Mouse (Mus musculus): ENCODE measurements around the gene Polr2e. TPM values are rescaled to one million over a fixed set of nuclear protein-coding genes. Genes with fewer than 3 reads are reported as not detected.

Gene Polr2e
- polyA plus RNA-seq, 1 experiment = 46.3 TPM

- Histone ChIP-seq H3K4me3 (ENCODE audit: insufficient read depth, low read length) (no peak overlapping the region), H3K27ac (ENCODE audit: insufficient read depth, low read length) (no peak overlapping the region), H3K4me1 (ENCODE audit: control insufficient read depth, insufficient read depth, low read length) (peaks cover 5% of the 10 kb centered on the region)
- no peak for TF ChIP-seq POLR2A (IDR thresholded peaks at IDR 0.05; ENCODE audit: low read depth, low read length)
- TF ChIP-seq CTCF (IDR thresholded peaks at IDR 0.05; ENCODE audit: borderline replicate concordance, insufficient read depth, low read length) = no peak
These were observed 2.8 kb downstream of the Polr2e start for GRCm38 (mm10) chr10:80036832-80037231.

- TF ChIP-seq POLR2A (IDR thresholded peaks at IDR 0.05; ENCODE audit: low read depth, low read length) (no peak), CTCF (IDR thresholded peaks at IDR 0.05; ENCODE audit: borderline replicate concordance, insufficient read depth, low read length) (no peak)
- Histone ChIP-seq H3K4me1 (ENCODE audit: control insufficient read depth, insufficient read depth, low read length) (peaks cover 5% of the 10 kb centered on the region), H3K4me3 (ENCODE audit: insufficient read depth, low read length) (no peak overlapping the region), H3K27ac (ENCODE audit: insufficient read depth, low read length) (no peak overlapping the region)
These were observed 3.9 kb downstream of the Polr2e start for GRCm38 (mm10) chr10:80035686-80036085.

GRCm38 (mm10) chr10:80035148-80035547 lies 4.4 kb downstream of the Polr2e start:
- Histone ChIP-seq H3K4me1 (ENCODE audit: control insufficient read depth, insufficient read depth, low read length) (peaks cover 5% of the 10 kb centered on the region), H3K27ac (ENCODE audit: insufficient read depth, low read length) (no peak overlapping the region), H3K4me3 (ENCODE audit: insufficient read depth, low read length) (no peak overlapping the region)
- TF ChIP-seq POLR2A (IDR thresholded peaks at IDR 0.05; ENCODE audit: low read depth, low read length) = no peak
- no peak for TF ChIP-seq CTCF (IDR thresholded peaks at IDR 0.05; ENCODE audit: borderline replicate concordance, insufficient read depth, low read length)

GRCm38 (mm10) chr10:80033511-80034391 lies 5.8 kb downstream of the Polr2e start:
- Histone ChIP-seq H3K27ac (ENCODE audit: insufficient read depth, low read length) (peak overlapping the region; percentile 32), H3K4me3 (ENCODE audit: insufficient read depth, low read length) (no peak overlapping the region), H3K4me1 (ENCODE audit: control insufficient read depth, insufficient read depth, low read length) (peaks cover 5% of the 10 kb centered on the region)
- TF ChIP-seq POLR2A (IDR thresholded peaks at IDR 0.05; ENCODE audit: low read depth, low read length) (no peak), CTCF (IDR thresholded peaks at IDR 0.05; ENCODE audit: borderline replicate concordance, insufficient read depth, low read length) (0 out of 2 replicates have a peak, but pooled peaks have one; percentile 7)

GRCm38 (mm10) chr10:80032799-80033480 lies 6.7 kb downstream of the Polr2e start:
- peaks cover 5% of the 10 kb centered on the region for H3K4me1 ChIP-seq (ENCODE audit: control insufficient read depth, insufficient read depth, low read length)
- H3K27ac ChIP-seq (ENCODE audit: insufficient read depth, low read length) = no peak overlapping the region
- TF ChIP-seq CTCF (IDR thresholded peaks at IDR 0.05; ENCODE audit: borderline replicate concordance, insufficient read depth, low read length) = no peak
- H3K4me3 ChIP-seq (ENCODE audit: insufficient read depth, low read length) = no peak overlapping the region

GRCm38 (mm10) chr10:80030736-80031135 lies 8.9 kb downstream of the Polr2e start:
- no peak for TF ChIP-seq CTCF (IDR thresholded peaks at IDR 0.05; ENCODE audit: borderline replicate concordance, insufficient read depth, low read length)
- no peak for TF ChIP-seq POLR2A (IDR thresholded peaks at IDR 0.05; ENCODE audit: low read depth, low read length)
- Histone ChIP-seq H3K27ac (ENCODE audit: insufficient read depth, low read length) (no peak overlapping the region), H3K4me3 (ENCODE audit: insufficient read depth, low read length) (no peak overlapping the region), H3K4me1 (ENCODE audit: control insufficient read depth, insufficient read depth, low read length) (peaks cover 5% of the 10 kb centered on the region)

- Histone ChIP-seq H3K4me3 (ENCODE audit: insufficient read depth, low read length) (no peak overlapping the region), H3K27ac (ENCODE audit: insufficient read depth, low read length) (no peak overlapping the region), H3K4me1 (ENCODE audit: control insufficient read depth, insufficient read depth, low read length) (peaks cover 5% of the 10 kb centered on the region)
- TF ChIP-seq POLR2A (IDR thresholded peaks at IDR 0.05; ENCODE audit: low read depth, low read length) = no peak
- TF ChIP-seq CTCF (IDR thresholded peaks at IDR 0.05; ENCODE audit: borderline replicate concordance, insufficient read depth, low read length) = no peak
These were observed 9.4 kb downstream of the Polr2e start for GRCm38 (mm10) chr10:80030191-80030590.

- TF ChIP-seq POLR2A (IDR thresholded peaks at IDR 0.05; ENCODE audit: low read depth, low read length) (no peak), CTCF (IDR thresholded peaks at IDR 0.05; ENCODE audit: borderline replicate concordance, insufficient read depth, low read length) (no peak)
- Histone ChIP-seq H3K27ac (ENCODE audit: insufficient read depth, low read length) (no peak overlapping the region), H3K4me1 (ENCODE audit: control insufficient read depth, insufficient read depth, low read length) (peaks cover 9% of the 10 kb centered on the region), H3K4me3 (ENCODE audit: insufficient read depth, low read length) (no peak overlapping the region)
These were observed 11.1 kb downstream of the Polr2e start for GRCm38 (mm10) chr10:80028521-80028846.

- TF ChIP-seq POLR2A (IDR thresholded peaks at IDR 0.05; ENCODE audit: low read depth, low read length) (no peak), CTCF (IDR thresholded peaks at IDR 0.05; ENCODE audit: borderline replicate concordance, insufficient read depth, low read length) (no peak)
- peaks cover 8% of the 10 kb centered on the region for H3K4me1 ChIP-seq (ENCODE audit: control insufficient read depth, insufficient read depth, low read length)
- no peak overlapping the region for H3K4me3 ChIP-seq (ENCODE audit: insufficient read depth, low read length)
- no peak overlapping the region for H3K27ac ChIP-seq (ENCODE audit: insufficient read depth, low read length)
These were observed 11.7 kb downstream of the Polr2e start for GRCm38 (mm10) chr10:80027681-80028520.
